Mouse (Mus musculus): ENCODE measurements around the gene Phactr1. TPM values are rescaled to one million over a fixed set of nuclear protein-coding genes. Genes with fewer than 3 reads are reported as not detected.

Phactr1 gene
- polyA plus RNA-seq, 1 experiment from 2014 or later, result 41.1 TPM

DNA sequence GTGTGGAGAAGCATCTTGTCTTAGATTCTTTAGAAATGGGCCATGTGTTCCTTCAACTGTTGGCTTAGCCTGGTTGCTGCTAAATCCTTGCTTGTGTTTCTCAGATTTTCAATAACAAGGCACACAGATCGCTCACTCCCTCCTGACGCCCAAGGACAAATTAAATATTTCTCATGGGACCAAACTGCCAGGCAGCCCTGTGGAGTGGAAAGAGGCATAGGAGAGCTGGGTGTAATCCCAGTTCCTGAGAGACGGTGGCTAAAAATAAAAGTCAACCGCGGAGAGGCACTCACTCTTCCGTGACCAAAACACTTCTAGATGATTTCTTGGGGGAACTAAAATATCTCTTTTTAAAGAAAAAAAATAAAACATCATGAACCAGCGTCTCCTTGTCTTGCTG is 143.5 kb downstream of the Phactr1 start:
- DNase-seq (ENCODE audit: low spot score), result no peak
- WGBS, result 92% methylated on average over 7 of the region's 7 CpGs
- H3K27ac ChIP-seq (ENCODE audit: low read depth, low read length), result no peak overlapping the region
- no peak overlapping the region for H3K9ac ChIP-seq (ENCODE audit: low read length)
- H3K27me3 ChIP-seq (ENCODE audit: control insufficient read depth, insufficient read depth, low read length), result no peaks in the 10 kb centered on the region
- ATAC-seq (ENCODE audit: insufficient read depth, low FRiP score, low TSS enrichment), result no peak
- no peaks in the 10 kb centered on the region for H3K9me3 ChIP-seq (ENCODE audit: control insufficient read depth, low read length)
- no peak overlapping the region for H3K4me2 ChIP-seq (ENCODE audit: low read depth)
- H3K36me3 ChIP-seq (ENCODE audit: control insufficient read depth, insufficient read depth, low read length), result no peaks in the 10 kb centered on the region
- no peak overlapping the region for H3K4me3 ChIP-seq (ENCODE audit: low read depth, low read length)
- no peaks in the 10 kb centered on the region for H3K4me1 ChIP-seq (ENCODE audit: control insufficient read depth, insufficient read depth, low read length)

GRCm38 (mm10) chr13:42826602-42827001 is 146.2 kb downstream of the Phactr1 start:
- ATAC-seq (ENCODE audit: insufficient read depth, low FRiP score, low TSS enrichment) (no peak), DNase-seq (ENCODE audit: low spot score) (peak; percentile 26)
- Histone ChIP-seq H3K4me3 (ENCODE audit: low read depth, low read length) (no peak overlapping the region), H3K36me3 (ENCODE audit: control insufficient read depth, insufficient read depth, low read length) (no peaks in the 10 kb centered on the region), H3K9me3 (ENCODE audit: control insufficient read depth, low read length) (no peaks in the 10 kb centered on the region), H3K9ac (ENCODE audit: low read length) (no peak overlapping the region), H3K4me2 (ENCODE audit: low read depth) (no peak overlapping the region), H3K27me3 (ENCODE audit: control insufficient read depth, insufficient read depth, low read length) (no peaks in the 10 kb centered on the region), H3K4me1 (ENCODE audit: control insufficient read depth, insufficient read depth, low read length) (no peaks in the 10 kb centered on the region), H3K27ac (ENCODE audit: low read depth, low read length) (no peak overlapping the region)
- WGBS, result 61% methylated on average over 8 of the region's 8 CpGs

DNA sequence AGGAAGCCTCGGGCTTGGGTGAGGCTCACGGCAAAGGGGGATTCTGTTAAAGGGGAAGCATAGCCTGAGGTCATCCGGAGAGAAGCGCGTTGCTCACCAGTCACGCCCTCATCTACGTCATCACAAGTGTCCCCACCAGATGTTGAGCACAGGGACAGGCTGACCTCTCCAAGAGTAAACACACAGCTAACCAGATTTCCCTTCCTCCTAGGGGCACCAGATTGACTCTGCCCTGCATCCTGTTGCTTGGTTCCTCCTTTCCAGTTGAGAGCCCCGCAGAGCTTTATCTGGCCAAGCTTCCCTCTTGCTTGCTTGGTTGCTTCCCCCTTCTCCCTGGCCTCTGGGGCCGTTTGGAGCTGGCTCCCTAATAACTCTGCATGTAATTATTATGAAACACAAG is 148.6 kb downstream of the Phactr1 start:
- no peak overlapping the region for H3K9ac ChIP-seq (ENCODE audit: low read length)
- H3K4me1 ChIP-seq (ENCODE audit: control insufficient read depth, insufficient read depth, low read length), result no peaks in the 10 kb centered on the region
- ATAC-seq (ENCODE audit: insufficient read depth, low FRiP score, low TSS enrichment) (no peak), DNase-seq (ENCODE audit: low spot score) (no peak)
- H3K27ac ChIP-seq (ENCODE audit: low read depth, low read length), result no peak overlapping the region
- H3K9me3 ChIP-seq (ENCODE audit: control insufficient read depth, low read length), result no peaks in the 10 kb centered on the region
- H3K4me3 ChIP-seq (ENCODE audit: low read depth, low read length), result no peak overlapping the region
- H3K27me3 ChIP-seq (ENCODE audit: control insufficient read depth, insufficient read depth, low read length), result no peaks in the 10 kb centered on the region
- 56% methylated on average over 9 of the region's 9 CpGs for WGBS
- no peaks in the 10 kb centered on the region for H3K36me3 ChIP-seq (ENCODE audit: control insufficient read depth, insufficient read depth, low read length)
- no peak overlapping the region for H3K4me2 ChIP-seq (ENCODE audit: low read depth)

- ATAC-seq (ENCODE audit: insufficient read depth, low FRiP score, low TSS enrichment) (no peak), DNase-seq (ENCODE audit: low spot score) (no peak)
- Histone ChIP-seq H3K27ac (ENCODE audit: low read depth, low read length) (no peak overlapping the region), H3K36me3 (ENCODE audit: control insufficient read depth, insufficient read depth, low read length) (no peaks in the 10 kb centered on the region), H3K9me3 (ENCODE audit: control insufficient read depth, low read length) (no peaks in the 10 kb centered on the region), H3K4me3 (ENCODE audit: low read depth, low read length) (no peak overlapping the region), H3K27me3 (ENCODE audit: control insufficient read depth, insufficient read depth, low read length) (no peaks in the 10 kb centered on the region), H3K4me1 (ENCODE audit: control insufficient read depth, insufficient read depth, low read length) (no peaks in the 10 kb centered on the region), H3K9ac (ENCODE audit: low read length) (no peak overlapping the region), H3K4me2 (ENCODE audit: low read depth) (no peak overlapping the region)
- WGBS, result 59% methylated on average over 2 of the region's 2 CpGs
These were observed 155.0 kb downstream of the Phactr1 start for GRCm38 (mm10) chr13:42835441-42835840.

DNA sequence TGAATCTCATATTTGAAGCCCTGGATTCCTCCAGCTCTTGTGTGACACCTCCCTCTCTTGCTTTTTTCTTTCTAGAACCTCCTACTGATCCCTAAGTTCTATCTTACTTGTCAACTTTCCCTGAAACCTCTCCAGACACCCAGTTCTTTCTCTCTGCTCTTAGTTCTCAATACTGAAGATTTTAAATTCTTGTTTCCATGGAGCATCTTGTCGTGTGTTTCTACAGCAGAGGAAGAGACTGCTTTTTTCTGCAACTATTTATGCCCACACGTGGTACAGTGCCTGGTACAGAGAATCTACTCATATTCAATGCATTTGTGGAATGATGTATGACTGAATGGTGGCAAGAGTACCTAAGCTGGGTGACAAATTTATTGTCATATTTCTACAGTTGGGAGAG is 158.9 kb downstream of the Phactr1 start:
- Histone ChIP-seq H3K9ac (ENCODE audit: low read length) (no peak overlapping the region), H3K27me3 (ENCODE audit: control insufficient read depth, insufficient read depth, low read length) (no peaks in the 10 kb centered on the region), H3K9me3 (ENCODE audit: control insufficient read depth, low read length) (no peaks in the 10 kb centered on the region), H3K27ac (ENCODE audit: low read depth, low read length) (no peak overlapping the region), H3K4me1 (ENCODE audit: control insufficient read depth, insufficient read depth, low read length) (no peaks in the 10 kb centered on the region), H3K4me2 (ENCODE audit: low read depth) (no peak overlapping the region), H3K4me3 (ENCODE audit: low read depth, low read length) (no peak overlapping the region), H3K36me3 (ENCODE audit: control insufficient read depth, insufficient read depth, low read length) (no peaks in the 10 kb centered on the region)
- DNase-seq (ENCODE audit: low spot score) (no peak), ATAC-seq (ENCODE audit: insufficient read depth, low FRiP score, low TSS enrichment) (no peak)
- WGBS, result 80% methylated on average over 2 of the region's 2 CpGs

GRCm38 (mm10) chr13:42852086-42852485 is 171.7 kb downstream of the Phactr1 start:
- H3K36me3 ChIP-seq (ENCODE audit: control insufficient read depth, insufficient read depth, low read length), result no peaks in the 10 kb centered on the region
- H3K27ac ChIP-seq (ENCODE audit: low read depth, low read length), result no peak overlapping the region
- ATAC-seq (ENCODE audit: insufficient read depth, low FRiP score, low TSS enrichment) (no peak), DNase-seq (ENCODE audit: low spot score) (no peak)
- H3K9ac ChIP-seq (ENCODE audit: low read length), result no peak overlapping the region
- WGBS, result 75% methylated on average over 10 of the region's 10 CpGs
- H3K27me3 ChIP-seq (ENCODE audit: control insufficient read depth, insufficient read depth, low read length), result no peaks in the 10 kb centered on the region
- H3K4me3 ChIP-seq (ENCODE audit: low read depth, low read length), result no peak overlapping the region
- H3K4me2 ChIP-seq (ENCODE audit: low read depth), result no peak overlapping the region
- H3K9me3 ChIP-seq (ENCODE audit: control insufficient read depth, low read length), result no peaks in the 10 kb centered on the region
- no peaks in the 10 kb centered on the region for H3K4me1 ChIP-seq (ENCODE audit: control insufficient read depth, insufficient read depth, low read length)

GRCm38 (mm10) chr13:42853900-42854595 is 173.6 kb downstream of the Phactr1 start:
- no peak overlapping the region for H3K27ac ChIP-seq (ENCODE audit: low read depth, low read length)

DNA sequence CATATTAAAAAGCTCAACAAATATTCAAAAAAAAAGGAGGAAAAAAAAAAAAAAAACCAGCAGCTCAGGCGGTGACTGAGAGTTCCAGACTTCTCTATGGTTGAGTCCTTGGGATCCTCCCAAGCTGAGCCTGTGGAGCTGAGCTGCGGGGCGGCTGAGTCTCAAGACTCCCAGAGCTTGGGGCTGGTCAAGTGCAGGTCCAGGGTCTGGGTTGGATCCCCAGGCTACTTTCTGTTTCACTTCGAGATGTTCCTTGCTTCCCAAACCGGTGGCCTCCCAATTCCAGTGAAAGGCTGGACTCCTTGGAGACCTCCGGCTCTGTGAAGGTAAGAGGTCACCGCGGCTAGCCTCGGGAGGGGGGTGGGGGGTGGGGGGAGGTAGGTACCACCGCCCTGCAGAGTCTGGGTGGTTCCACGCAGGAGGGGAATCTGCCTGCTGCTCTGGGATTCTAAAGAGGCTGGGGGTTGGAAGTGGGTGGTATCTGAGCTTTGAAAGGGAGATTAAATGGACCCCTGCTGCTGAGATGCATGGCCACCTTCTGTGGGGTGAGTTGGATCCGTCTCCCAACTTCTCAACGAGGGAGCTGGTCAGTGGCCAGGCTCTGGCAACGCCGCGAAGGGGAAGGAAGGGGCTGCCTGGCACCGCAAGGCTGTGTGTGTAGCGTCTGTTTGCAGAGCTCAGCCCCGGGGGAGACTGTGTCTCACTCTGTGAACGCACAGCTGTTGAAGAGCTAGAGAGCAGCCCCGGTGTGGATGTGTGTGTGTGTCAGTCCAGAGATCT is 185.9 kb downstream of the Phactr1 start:
- peak overlapping the region; percentile 37 for H3K9ac ChIP-seq (ENCODE audit: low read length)
- H3K4me3 ChIP-seq (ENCODE audit: low read depth, low read length), result peak overlapping the region; percentile 29
- H3K4me2 ChIP-seq (ENCODE audit: low read depth), result peak overlapping the region; percentile 50
- no peaks in the 10 kb centered on the region for H3K9me3 ChIP-seq (ENCODE audit: control insufficient read depth, low read length)
- peak; percentile 40 for DNase-seq (ENCODE audit: low spot score)
- peaks cover 8% of the 10 kb centered on the region; the same call in 1 of the 2 replicates for H3K4me1 ChIP-seq (ENCODE audit: control insufficient read depth, insufficient read depth, low read length)
- no peaks in the 10 kb centered on the region for H3K27me3 ChIP-seq (ENCODE audit: control insufficient read depth, insufficient read depth, low read length)
- ATAC-seq (ENCODE audit: insufficient read depth, low FRiP score, low TSS enrichment), result no peak
- WGBS, result 5% methylated on average over 20 of the region's 21 CpGs
- H3K36me3 ChIP-seq (ENCODE audit: control insufficient read depth, insufficient read depth, low read length), result no peaks in the 10 kb centered on the region
- H3K27ac ChIP-seq (ENCODE audit: low read depth, low read length), result no peak overlapping the region

More at GRCm38 (mm10) chr13:42853900-42854595, 173.6 kb downstream of the Phactr1 start:
- no peaks in the 10 kb centered on the region for H3K9me3 ChIP-seq (ENCODE audit: control insufficient read depth, low read length)
- no peaks in the 10 kb centered on the region for H3K36me3 ChIP-seq (ENCODE audit: control insufficient read depth, insufficient read depth, low read length)
- DNase-seq (ENCODE audit: low spot score) (no peak), ATAC-seq (ENCODE audit: insufficient read depth, low FRiP score, low TSS enrichment) (no peak)
- no peak overlapping the region for H3K9ac ChIP-seq (ENCODE audit: low read length)
- no peaks in the 10 kb centered on the region for H3K4me1 ChIP-seq (ENCODE audit: control insufficient read depth, insufficient read depth, low read length)
- no peak overlapping the region for H3K4me3 ChIP-seq (ENCODE audit: low read depth, low read length)
- 18% methylated on average over 11 of the region's 11 CpGs for WGBS
- H3K27me3 ChIP-seq (ENCODE audit: control insufficient read depth, insufficient read depth, low read length), result no peaks in the 10 kb centered on the region
- H3K4me2 ChIP-seq (ENCODE audit: low read depth), result no peak overlapping the region

- Histone ChIP-seq H3K36me3 (ENCODE audit: control insufficient read depth, insufficient read depth, low read length) (no peaks in the 10 kb centered on the region), H3K27me3 (ENCODE audit: control insufficient read depth, insufficient read depth, low read length) (no peaks in the 10 kb centered on the region), H3K9ac (ENCODE audit: low read length) (no peak overlapping the region), H3K4me2 (ENCODE audit: low read depth) (peak overlapping the region; percentile 50), H3K4me1 (ENCODE audit: control insufficient read depth, insufficient read depth, low read length) (peaks cover 8% of the 10 kb centered on the region; the same call in 1 of the 2 replicates), H3K27ac (ENCODE audit: low read depth, low read length) (no peak overlapping the region), H3K4me3 (ENCODE audit: low read depth, low read length) (no peak overlapping the region), H3K9me3 (ENCODE audit: control insufficient read depth, low read length) (no peaks in the 10 kb centered on the region)
- no peak for DNase-seq (ENCODE audit: low spot score)
- WGBS, result 49% methylated on average over 6 of the region's 6 CpGs
- no peak for ATAC-seq (ENCODE audit: insufficient read depth, low FRiP score, low TSS enrichment)
These were observed 186.6 kb downstream of the Phactr1 start for GRCm38 (mm10) chr13:42867026-42867425.
